Mouse (Mus musculus): Measurements from ENCODE around the gene Tmem236. TPM values are rescaled to one million over a fixed set of nuclear protein-coding genes. Genes with fewer than 3 reads are reported as not detected.

Tmem236 gene
- total RNA-seq, 1 experiment from 2014 or later, result not detected

DNA sequence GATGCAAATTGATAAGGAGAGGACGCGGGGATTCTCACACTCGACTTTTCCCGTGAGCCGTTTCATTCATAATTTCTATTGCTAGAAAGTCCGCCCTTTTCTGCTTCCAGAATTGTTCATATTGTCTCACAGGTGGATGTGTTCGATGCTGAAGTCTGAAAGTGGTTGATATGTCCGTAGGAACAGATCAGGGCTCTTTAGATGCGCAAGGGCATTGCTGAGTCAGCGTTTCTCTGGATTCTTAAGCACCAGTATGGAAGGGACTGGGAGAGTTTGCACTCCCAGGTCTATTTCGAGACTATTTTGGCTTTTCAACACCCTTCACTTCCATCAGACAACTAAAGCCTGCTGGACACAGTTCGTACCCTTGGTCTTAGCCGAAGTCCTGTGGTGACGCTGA is 55.7 kb downstream of the Tmem236 start:
- no peak for ATAC-seq (replicated peaks in 1 of 2; ENCODE audit: insufficient read depth in 1 of 2, low FRiP score in 2 of 2, low TSS enrichment in 1 of 2, low read depth in 1 of 2, poor library complexity in 2 of 2, severe bottlenecking in 2 of 2)

GRCm38 (mm10) chr2:14232897-14233296 is 58.6 kb downstream of the Tmem236 start:
- ATAC-seq (replicated peaks in 1 of 2; ENCODE audit: insufficient read depth in 1 of 2, low FRiP score in 2 of 2, low TSS enrichment in 1 of 2, low read depth in 1 of 2, poor library complexity in 2 of 2, severe bottlenecking in 2 of 2), result no peak

DNA sequence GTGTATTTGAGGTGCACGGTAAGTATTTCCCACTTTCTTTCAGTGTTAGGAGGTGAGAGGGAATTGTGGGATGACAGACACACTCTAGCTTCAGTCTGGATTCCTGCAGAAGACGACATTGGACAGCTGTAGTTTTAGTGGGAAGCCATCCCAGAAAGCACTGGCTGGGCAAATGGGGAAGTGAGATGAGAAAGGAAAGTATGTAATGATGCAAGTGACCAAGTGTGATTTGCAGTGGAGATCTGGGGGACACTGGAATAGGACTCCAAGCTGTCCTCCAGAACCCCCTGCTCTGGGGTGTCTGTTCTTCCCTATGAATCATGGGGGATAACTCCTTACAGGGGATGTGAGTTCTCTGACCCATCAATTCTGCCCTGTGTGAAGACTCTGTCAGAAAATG is 59.7 kb downstream of the Tmem236 start:
- ATAC-seq (replicated peaks in 1 of 2; ENCODE audit: insufficient read depth in 1 of 2, low FRiP score in 2 of 2, low TSS enrichment in 1 of 2, low read depth in 1 of 2, poor library complexity in 2 of 2, severe bottlenecking in 2 of 2), result no peak

DNA sequence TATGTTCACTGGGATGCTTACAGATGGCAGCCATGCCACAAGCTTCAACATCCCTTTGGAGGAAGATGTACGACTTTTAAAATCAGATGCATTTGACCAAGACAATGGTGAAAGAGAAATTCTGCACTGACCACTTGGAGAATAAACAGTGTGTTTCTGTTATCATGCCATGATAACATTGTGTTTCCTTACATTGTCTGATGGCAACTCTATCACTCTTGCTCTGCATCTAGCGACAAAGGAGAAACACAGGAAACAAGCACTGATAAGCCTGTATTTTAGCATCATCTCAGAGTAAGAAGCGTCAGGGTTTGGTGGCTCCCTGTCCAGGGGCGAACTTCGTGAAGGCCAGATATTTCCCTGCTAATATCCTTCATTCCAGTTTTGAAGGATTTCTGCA is 61.0 kb downstream of the Tmem236 start:
- no peak for ATAC-seq (replicated peaks in 1 of 2; ENCODE audit: insufficient read depth in 1 of 2, low FRiP score in 2 of 2, low TSS enrichment in 1 of 2, low read depth in 1 of 2, poor library complexity in 2 of 2, severe bottlenecking in 2 of 2)

DNA sequence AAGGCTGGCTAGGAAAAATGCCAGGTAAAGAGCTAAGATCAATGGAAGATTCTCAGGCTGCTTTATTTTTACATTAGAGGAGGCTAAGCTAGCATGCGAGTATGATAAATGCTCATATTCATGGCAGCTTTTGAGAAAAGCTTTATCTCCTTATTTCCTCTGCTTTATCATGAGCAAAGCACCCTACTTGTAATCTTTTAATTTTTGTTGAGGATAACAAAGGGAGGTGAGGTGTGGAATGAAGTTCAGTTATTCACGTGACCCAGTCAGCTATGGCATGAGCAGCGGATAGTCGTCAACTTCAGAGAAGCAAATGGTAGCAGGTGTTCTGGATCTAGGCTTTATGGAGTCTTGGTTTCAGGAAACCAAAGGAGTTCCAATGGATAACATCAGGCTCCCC is 62.6 kb downstream of the Tmem236 start:
- no peak for ATAC-seq (replicated peaks in 1 of 2; ENCODE audit: insufficient read depth in 1 of 2, low FRiP score in 2 of 2, low TSS enrichment in 1 of 2, low read depth in 1 of 2, poor library complexity in 2 of 2, severe bottlenecking in 2 of 2)

- no peak for ATAC-seq (replicated peaks in 1 of 2; ENCODE audit: insufficient read depth in 1 of 2, low FRiP score in 2 of 2, low TSS enrichment in 1 of 2, low read depth in 1 of 2, poor library complexity in 2 of 2, severe bottlenecking in 2 of 2)
These were observed 63.4 kb downstream of the Tmem236 start for GRCm38 (mm10) chr2:14237723-14238122.

DNA sequence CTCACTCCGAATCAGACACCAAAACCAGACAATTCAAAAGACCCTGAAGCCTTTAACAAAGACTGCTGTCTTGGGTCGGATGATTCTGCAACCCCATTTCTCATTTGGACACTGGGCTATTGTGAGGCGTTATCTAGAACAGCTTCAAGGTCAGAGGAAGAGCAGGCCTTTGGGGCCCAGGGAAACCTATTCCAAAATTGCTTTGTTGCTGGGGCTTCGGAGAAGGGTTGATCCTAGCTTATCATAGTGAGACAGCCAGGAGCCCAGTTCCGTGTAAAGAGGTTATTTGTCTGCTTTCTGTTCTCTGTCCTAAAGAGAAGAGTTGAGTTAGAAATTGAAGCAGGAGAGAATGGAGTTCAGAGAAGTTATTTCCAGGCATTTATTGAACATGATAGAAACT is 64.8 kb downstream of the Tmem236 start:
- no peak for ATAC-seq (replicated peaks in 1 of 2; ENCODE audit: insufficient read depth in 1 of 2, low FRiP score in 2 of 2, low TSS enrichment in 1 of 2, low read depth in 1 of 2, poor library complexity in 2 of 2, severe bottlenecking in 2 of 2)

- peak in 1 of 2 experiments; percentile 54; a peak in 1 of 4 replicates for ATAC-seq (replicated peaks in 1 of 2; ENCODE audit: insufficient read depth in 1 of 2, low FRiP score in 2 of 2, low TSS enrichment in 1 of 2, low read depth in 1 of 2, poor library complexity in 2 of 2, severe bottlenecking in 2 of 2)
These were observed 69.8 kb downstream of the Tmem236 start for GRCm38 (mm10) chr2:14244157-14244556.

DNA sequence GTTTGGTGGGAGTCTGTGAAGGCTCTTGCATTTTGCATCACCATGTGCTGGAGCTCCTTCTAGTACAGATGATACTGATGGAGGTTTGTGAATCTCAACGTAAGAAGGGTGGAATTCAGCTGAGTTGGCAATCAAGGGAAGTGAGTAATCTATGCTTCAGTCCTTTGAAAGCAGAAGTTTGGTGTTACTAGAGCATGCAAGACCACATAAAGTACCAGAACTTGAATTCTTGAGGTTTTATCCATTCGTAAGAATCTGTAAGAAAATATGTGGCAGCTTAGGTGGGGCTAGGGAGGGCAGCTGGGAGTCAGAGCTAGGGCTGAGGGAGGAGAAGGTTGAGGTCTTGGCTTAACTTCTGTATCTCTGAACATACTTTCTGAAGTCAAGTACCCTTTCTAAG is 70.3 kb downstream of the Tmem236 start:
- ATAC-seq (replicated peaks in 1 of 2; ENCODE audit: insufficient read depth in 1 of 2, low FRiP score in 2 of 2, low TSS enrichment in 1 of 2, low read depth in 1 of 2, poor library complexity in 2 of 2, severe bottlenecking in 2 of 2), result peak; percentile 77 to 78

- peak; percentile 82 to 87 for ATAC-seq (replicated peaks in 1 of 2; ENCODE audit: insufficient read depth in 1 of 2, low FRiP score in 2 of 2, low TSS enrichment in 1 of 2, low read depth in 1 of 2, poor library complexity in 2 of 2, severe bottlenecking in 2 of 2)
These were observed 75.7 kb downstream of the Tmem236 start for GRCm38 (mm10) chr2:14249839-14250564.

DNA sequence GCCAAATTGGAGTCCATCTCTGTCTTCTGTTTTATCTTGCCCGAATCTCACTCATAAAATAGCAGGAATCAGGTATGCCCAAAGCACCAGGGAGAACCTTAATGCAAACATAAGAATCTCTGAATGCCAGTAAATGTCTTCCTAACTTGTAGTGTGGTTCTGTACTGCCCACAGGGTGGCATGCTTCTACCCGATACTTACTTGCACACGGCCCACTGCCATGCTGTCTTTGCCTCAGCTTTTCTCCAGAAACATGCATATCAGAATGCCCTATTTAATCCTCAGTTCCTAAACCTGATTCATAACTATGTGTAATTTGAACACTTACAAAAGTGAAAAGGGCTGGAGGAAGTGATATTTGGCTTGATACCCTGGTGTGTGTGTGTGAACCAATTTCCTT is 77.6 kb downstream of the Tmem236 start:
- no peak for ATAC-seq (replicated peaks in 1 of 2; ENCODE audit: insufficient read depth in 1 of 2, low FRiP score in 2 of 2, low TSS enrichment in 1 of 2, low read depth in 1 of 2, poor library complexity in 2 of 2, severe bottlenecking in 2 of 2)

GRCm38 (mm10) chr2:14258345-14258850 is 84.1 kb downstream of the Tmem236 start:
- no peak for ATAC-seq (replicated peaks in 1 of 2; ENCODE audit: insufficient read depth in 1 of 2, low FRiP score in 2 of 2, low TSS enrichment in 1 of 2, low read depth in 1 of 2, poor library complexity in 2 of 2, severe bottlenecking in 2 of 2)

GRCm38 (mm10) chr2:14262090-14262489 is 87.8 kb downstream of the Tmem236 start:
- no peak for ATAC-seq (replicated peaks in 1 of 2; ENCODE audit: insufficient read depth in 1 of 2, low FRiP score in 2 of 2, low TSS enrichment in 1 of 2, low read depth in 1 of 2, poor library complexity in 2 of 2, severe bottlenecking in 2 of 2)

GRCm38 (mm10) chr2:14269160-14269559 is 94.8 kb downstream of the Tmem236 start:
- ATAC-seq (replicated peaks in 1 of 2; ENCODE audit: insufficient read depth in 1 of 2, low FRiP score in 2 of 2, low TSS enrichment in 1 of 2, low read depth in 1 of 2, poor library complexity in 2 of 2, severe bottlenecking in 2 of 2), result no peak

Other genes with a start within 250 kb of the Tmem236 start
- gene Hacd1, start 118.4 kb upstream of the Tmem236 start, total RNA-seq (2017), result 31.3 and 52.2 TPM in 2 replicates
- gene Stam, start 100.4 kb upstream of the Tmem236 start, total RNA-seq (2017), result 29.1 and 41.6 TPM in 2 replicates
- 1.5 and 3.1 TPM in 2 replicates for gene Mrc1, start 54.9 kb downstream of the Tmem236 start, total RNA-seq (2017)
- gene Slc39a12, start 213.8 kb downstream of the Tmem236 start, total RNA-seq (2017), result not detected in 2 replicates